Mouse (Mus musculus) embryonic facial prominence, embryonic 11.5 days (tissue): ENCODE results near the gene Ppil1. TPM values are rescaled to one million over a fixed set of nuclear protein-coding genes. Genes with fewer than 3 reads are reported as not detected.
"Not testable (repeated sequence)": the region's sequence is repeated elsewhere in the genome, so short reads cannot be mapped to it uniquely, and the experiment has no call there.

Experiments used
- ATAC-seq: fragments of 200-750 bp; cut with Nextera tagmentation; replicated peaks from 2 replicates; pipeline ENCODE4 v1.8.0; 2017; ENCODE audit warnings: low read depth; ENCODE audit not compliant: insufficient number of reproducible peaks, low FRiP score, low TSS enrichment
- DNase-seq: peaks from one replicate; pipeline ENCODE4 v3.0.0-alpha.2; 2015; ENCODE audit warnings: low spot score
- H3K27ac ChIP-seq: fragments of 300-500 bp; sonication (generic); replicated peaks from 2 replicates; pipeline ENCODE4 v1.5.1; 2014; ENCODE audit warnings: mild to moderate bottlenecking, low read depth, low read length, control low read depth
- H3K27me3 ChIP-seq: fragments of 300-500 bp; sonication (generic); 2 replicates; pipeline ENCODE4 v1.6.1; 2014; ENCODE audit warnings: mild to moderate bottlenecking, low read length, moderate library complexity, mixed read lengths; ENCODE audit not compliant: control insufficient read depth, insufficient read depth
- H3K36me3 ChIP-seq: fragments of 300-500 bp; sonication (generic); replicated peaks from 2 replicates; pipeline ENCODE4 v1.6.1; 2014; ENCODE audit warnings: low read depth, mild to moderate bottlenecking, low read length, moderate library complexity, mixed read lengths; ENCODE audit not compliant: control insufficient read depth, insufficient read depth
- H3K4me1 ChIP-seq: fragments of 300-500 bp; sonication (generic); 2 replicates; pipeline ENCODE4 v1.6.1; 2014; ENCODE audit warnings: low read length, mixed read lengths; ENCODE audit not compliant: control insufficient read depth, insufficient read depth
- H3K4me2 ChIP-seq: fragments of 300-500 bp; sonication (generic); 2 replicates; pipeline ENCODE4 v1.6.1; 2014; ENCODE audit warnings: low read depth, mild to moderate bottlenecking, control low read depth, low read length, moderate library complexity
- H3K4me3 ChIP-seq: fragments of 300-500 bp; sonication (generic); 2 replicates; pipeline ENCODE4 v1.5.1; 2014; ENCODE audit warnings: low read depth, low read length, control low read depth
- H3K9ac ChIP-seq: fragments of 300-500 bp; sonication (generic); replicated peaks from 2 replicates; pipeline ENCODE4 v1.6.1; 2014; ENCODE audit warnings: mild to moderate bottlenecking, control low read depth, low read length
- H3K9me3 ChIP-seq: fragments of 300-500 bp; sonication (generic); replicated peaks from 2 replicates; pipeline ENCODE4 v1.6.1; 2016; ENCODE audit warnings: mild to moderate bottlenecking, low read length, inconsistent platforms, mixed read lengths; ENCODE audit not compliant: control insufficient read depth
- WGBS: fragments of 180-500 bp; shearing (Covaris S2); extraction: QIAGEN DNeasy Blood & Tissue Kit; methylation state at CpG from one replicate; pipeline ENCODE4 v1.1.7; 2014; 5-methylcytosine and 5-hydroxymethylcytosine counted together
- polyA plus RNA-seq: library from polyadenylated mRNA; unstranded; fragments of >200 nt; fragmentation: Nextera tagmentation; extraction: Ambion mirVana; gene quantifications from 2 replicates; pipeline ENCODE4 v1.2.1, GENCODE M21; 2014

Ppil1 gene
- polyA plus RNA-seq, 1 experiment from 2014 or later: 177 TPM

DNA sequence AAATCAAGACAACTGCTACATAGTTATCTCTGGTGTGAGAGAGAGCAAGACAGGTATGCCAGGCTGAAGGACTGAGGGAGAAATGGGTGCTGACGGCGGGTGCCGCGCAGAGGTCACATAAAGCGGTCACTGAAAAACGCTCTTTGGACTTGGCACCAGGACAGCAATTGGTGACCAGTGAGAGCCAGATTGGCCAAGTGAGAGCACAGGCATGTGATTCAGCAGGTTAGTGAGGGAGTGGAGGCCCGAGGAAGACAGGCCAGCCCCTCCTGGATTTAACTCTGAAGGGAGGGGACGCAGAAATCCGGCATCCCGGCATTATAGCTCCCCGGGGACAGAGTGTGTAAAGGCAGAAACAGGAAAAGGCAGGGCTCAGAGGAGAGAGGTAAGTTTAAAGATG lies 9.9 kb upstream of the Ppil1 start:
- no peak overlapping the region for H3K4me2 ChIP-seq
- H3K4me3 ChIP-seq: no peak overlapping the region
- H3K27me3 ChIP-seq: no peaks in the 10 kb centered on the region
- DNase-seq: no peak
- H3K36me3 ChIP-seq: no peaks in the 10 kb centered on the region
- ATAC-seq: no peak
- 0 out of 2 replicates have a peak, but pooled peaks cover 2% of the 10 kb centered on the region for H3K4me1 ChIP-seq
- no peak overlapping the region for H3K27ac ChIP-seq
- no peaks in the 10 kb centered on the region for H3K9me3 ChIP-seq
- no peak overlapping the region for H3K9ac ChIP-seq
- WGBS: 80% methylated on average over 11 of the region's 11 CpGs

DNA sequence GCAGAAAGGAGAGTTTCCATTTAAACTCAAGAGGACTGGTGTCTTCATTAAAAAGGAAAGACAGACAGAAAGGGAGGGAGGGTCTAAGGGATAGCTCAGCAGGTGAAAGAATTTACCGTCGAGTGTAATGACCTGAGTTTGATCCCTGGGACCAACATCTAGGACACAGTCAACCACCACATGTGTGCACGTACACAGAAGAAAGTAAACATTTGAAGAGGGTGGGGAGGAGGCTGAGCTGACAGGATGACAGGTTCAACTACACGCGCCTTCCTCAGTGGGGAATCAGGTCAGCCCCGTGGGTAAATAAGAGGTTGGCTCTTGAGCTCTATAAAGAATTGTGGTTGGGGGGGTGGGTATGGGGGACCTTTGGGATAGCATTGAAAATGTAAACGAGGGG lies 9.2 kb upstream of the Ppil1 start:
- DNase-seq: no peak
- H3K4me2 ChIP-seq: no peak overlapping the region

DNA sequence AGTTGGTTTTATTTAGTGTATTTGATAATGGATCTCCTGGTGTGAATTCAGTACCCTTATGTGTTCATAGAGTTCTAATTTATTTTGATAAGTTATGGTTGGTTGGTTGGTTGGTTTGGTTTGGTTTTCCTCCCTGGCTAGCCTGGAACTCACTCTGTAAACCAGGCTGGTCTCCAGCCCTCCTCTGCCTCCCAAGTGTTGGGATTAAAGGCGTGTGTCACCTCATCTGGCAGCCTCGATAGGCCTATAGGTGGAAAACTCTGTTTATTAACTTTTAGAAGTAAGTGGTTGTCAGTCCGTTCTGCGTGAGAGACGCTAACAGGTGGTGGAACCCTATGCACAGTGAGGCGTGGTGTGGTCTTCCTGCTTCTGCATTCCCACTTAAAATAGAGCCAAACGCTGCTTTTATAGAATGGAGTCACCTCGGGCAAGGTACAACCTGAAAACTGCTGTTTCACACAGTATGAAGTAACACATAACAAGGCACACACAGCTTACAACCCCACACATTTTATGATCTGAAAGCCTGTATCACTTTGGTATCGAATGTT lies 6.2 kb upstream of the Ppil1 start:
- Histone ChIP-seq H3K9ac (no peak overlapping the region; the same call in 1 of the 2 replicates), H3K9me3 (no peaks in the 10 kb centered on the region), H3K4me2 (no peak overlapping the region), H3K27ac (no peak overlapping the region), H3K4me3 (no peak overlapping the region), H3K36me3 (no peaks in the 10 kb centered on the region), H3K4me1 (0 out of 2 replicates have a peak, but pooled peaks cover 2% of the 10 kb centered on the region), H3K27me3 (no peaks in the 10 kb centered on the region)
- no peak for DNase-seq
- ATAC-seq: no peak
- 94% methylated on average over 9 of the region's 9 CpGs for WGBS

More for the DNA sequence above, 9.2 kb upstream of the Ppil1 start:
- no peak for ATAC-seq
- 0 out of 2 replicates have a peak, but pooled peaks cover 2% of the 10 kb centered on the region for H3K4me1 ChIP-seq
- no peaks in the 10 kb centered on the region for H3K36me3 ChIP-seq
- WGBS: 83% methylated on average over 7 of the region's 7 CpGs
- no peak overlapping the region for H3K9ac ChIP-seq
- no peak overlapping the region for H3K27ac ChIP-seq
- no peak overlapping the region for H3K4me3 ChIP-seq
- no peaks in the 10 kb centered on the region for H3K9me3 ChIP-seq
- no peaks in the 10 kb centered on the region for H3K27me3 ChIP-seq

DNA sequence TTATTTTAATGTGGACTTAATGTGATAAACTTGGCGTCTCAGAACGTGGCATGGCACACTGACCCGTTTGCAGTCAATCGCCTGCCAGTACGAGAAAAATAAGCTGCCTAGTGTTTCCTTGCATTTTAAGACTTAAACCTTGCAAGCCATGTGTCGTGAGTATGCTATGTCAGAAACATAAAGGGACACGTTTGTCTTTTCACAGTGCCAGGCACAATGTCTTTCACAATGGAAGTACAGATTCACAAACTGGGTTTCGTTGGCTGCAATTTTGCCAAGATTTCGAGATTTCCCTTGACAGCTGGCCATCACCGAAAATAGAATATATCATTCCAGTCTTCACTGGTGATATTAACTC lies 5.3 kb upstream of the Ppil1 start:
- Histone ChIP-seq H3K9me3 (no peaks in the 10 kb centered on the region), H3K36me3 (no peaks in the 10 kb centered on the region), H3K27me3 (no peaks in the 10 kb centered on the region), H3K4me2 (peak overlapping the region; percentile 56), H3K4me3 (peak overlapping the region; percentile 88), H3K4me1 (peaks cover 6% of the 10 kb centered on the region; the same call in 1 of the 2 replicates), H3K27ac (peak overlapping the region; percentile 77), H3K9ac (peak overlapping the region; percentile 91)
- no peak for ATAC-seq
- DNase-seq: no peak
- WGBS: 24% methylated on average over 10 of the region's 10 CpGs

DNA sequence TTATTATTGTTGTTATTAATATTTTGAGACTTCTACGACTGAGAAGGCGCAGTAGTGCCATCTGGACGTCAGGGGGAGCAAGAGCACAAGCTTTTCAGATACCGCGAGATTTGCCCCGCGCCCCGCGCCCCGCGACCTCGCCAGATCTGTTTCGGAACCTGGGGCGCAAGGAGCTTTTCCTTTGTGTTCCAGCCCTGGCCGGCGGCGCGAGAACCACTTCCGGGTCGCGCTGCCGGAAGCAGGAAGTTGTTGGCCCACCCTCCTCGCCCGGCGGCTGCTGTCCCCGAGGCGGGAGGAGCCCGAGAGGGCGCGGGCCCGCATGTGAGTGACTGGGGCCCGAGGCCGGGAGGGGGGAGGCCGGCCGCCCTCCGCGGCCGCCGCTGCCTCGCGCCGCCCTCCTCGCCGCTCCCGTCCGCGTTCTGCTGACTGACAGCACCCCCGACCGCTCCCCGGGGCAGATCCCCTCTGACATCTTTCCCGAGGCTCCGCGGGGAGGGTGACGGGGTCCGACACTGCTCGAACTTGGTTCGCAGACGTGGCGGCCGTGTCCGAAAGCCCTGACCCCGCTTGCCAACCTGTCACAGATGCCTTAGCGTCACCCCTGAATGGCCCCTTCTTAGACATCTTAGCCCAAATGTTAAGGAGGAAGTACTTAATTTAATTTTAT lies 4.8 kb upstream of the Ppil1 start, which contains the start of gene BC004004:
Gene BC004004 (plus strand): TSS at position 107 of the 667 bp plus-strand sequence.
- no peaks in the 10 kb centered on the region for H3K9me3 ChIP-seq
- WGBS: under 1% methylated on average over 58 of the region's 63 CpGs

DNA sequence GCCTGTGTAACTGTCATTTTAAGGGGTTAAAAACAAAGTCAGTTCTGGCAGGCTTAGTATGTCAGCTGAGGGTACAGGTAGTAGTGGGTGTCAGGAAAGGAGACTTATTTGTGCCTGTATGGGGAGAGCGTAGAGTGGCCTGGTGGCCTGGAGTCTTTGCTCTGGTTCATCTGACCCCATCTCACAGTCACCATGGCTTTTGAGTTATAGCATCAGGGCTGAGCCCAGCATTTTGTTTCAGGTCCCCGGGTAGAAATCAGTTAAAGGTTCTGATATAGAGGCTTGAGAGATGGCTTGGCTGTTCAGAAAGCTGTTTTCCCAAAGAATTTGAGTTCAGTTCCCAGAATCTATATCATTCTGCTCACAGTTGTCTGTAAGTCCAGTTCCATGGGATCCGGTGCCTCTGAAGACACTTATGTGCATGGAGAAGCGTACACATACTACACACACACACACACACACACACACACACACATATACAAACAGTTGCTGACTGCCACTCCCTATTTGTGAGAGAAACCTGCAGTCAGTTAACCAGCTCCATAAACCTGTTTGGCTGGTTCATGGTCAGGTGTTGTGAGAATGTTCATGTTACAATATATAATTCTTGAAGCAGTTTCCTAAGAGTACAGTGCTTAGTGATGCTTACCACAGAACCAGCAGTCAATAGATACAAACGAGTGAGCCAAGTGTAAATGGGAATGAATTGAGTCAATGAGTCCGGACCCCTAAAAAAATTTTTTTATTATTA lies 4.1 kb upstream of the Ppil1 start:
- Histone ChIP-seq H3K27ac (no peak overlapping the region), H3K9ac (peak overlapping the region; percentile 42; the same call in 1 of the 2 replicates), H3K36me3 (no peaks in the 10 kb centered on the region), H3K9me3 (no peaks in the 10 kb centered on the region), H3K4me2 (peak overlapping the region; percentile 56; the same call in 1 of the 2 replicates), H3K27me3 (no peaks in the 10 kb centered on the region), H3K4me3 (peak overlapping the region; percentile 88), H3K4me1 (peaks cover 7% of the 10 kb centered on the region; the same call in 1 of the 2 replicates)
- WGBS: 60% methylated on average over 6 of the region's 6 CpGs
- ATAC-seq (no peak), DNase-seq (no peak)

More for the DNA sequence above, 4.8 kb upstream of the Ppil1 start, which contains the start of gene BC004004:
- peak within 1 kb of the TSS; percentile 88 for H3K4me3 ChIP-seq
- peak; percentile 97 for DNase-seq
- H3K9ac ChIP-seq: peak within 1 kb of the TSS; percentile 91
- H3K4me1 ChIP-seq: peaks cover 7% of the 10 kb centered on the region; the same call in 1 of the 2 replicates
- H3K36me3 ChIP-seq: no peaks in the 10 kb centered on the region
- peak within 1 kb of the TSS; percentile 77 for H3K27ac ChIP-seq
- no peaks in the 10 kb centered on the region for H3K27me3 ChIP-seq
- peak; percentile 79 for ATAC-seq
- H3K4me2 ChIP-seq: peak within 1 kb of the TSS; percentile 56

DNA sequence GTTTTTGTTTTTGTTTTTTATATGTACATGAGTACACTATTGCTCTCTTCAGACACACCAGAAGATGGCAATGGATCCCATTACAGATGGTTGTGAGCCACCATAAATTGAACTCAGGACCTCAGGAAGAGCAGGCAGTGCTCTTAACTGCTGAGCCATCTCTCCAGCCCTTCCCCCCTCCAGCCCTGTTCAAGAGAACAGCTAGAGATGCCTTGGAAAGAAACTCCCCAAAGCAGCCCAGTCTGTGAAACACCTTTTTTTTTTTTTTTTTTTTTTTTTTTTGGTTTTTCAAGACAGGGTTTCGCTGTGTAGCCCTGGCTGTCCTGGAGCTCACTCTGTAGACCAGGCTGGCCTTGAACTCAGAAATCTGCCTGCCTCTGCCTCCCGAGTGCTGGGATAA lies 3.1 kb upstream of the Ppil1 start:
- not testable (repeated sequence) for H3K27me3 ChIP-seq, H3K9me3 ChIP-seq, H3K9ac ChIP-seq, H3K4me3 ChIP-seq, H3K4me2 ChIP-seq, H3K27ac ChIP-seq, H3K4me1 ChIP-seq, H3K36me3 ChIP-seq, DNase-seq, ATAC-seq
- WGBS: 88% methylated on average over 2 of the region's 2 CpGs
